Mouse (Mus musculus) MEL (cell line): ENCODE data around the gene Nudt3. TPM values are rescaled to one million over a fixed set of nuclear protein-coding genes. Genes with fewer than 3 reads are reported as not detected.

Experiments
- DNase-seq: peaks from one replicate; pipeline ENCODE4 v3.0.0; 2011; ENCODE audit warnings: low read depth, low spot score
- H3K27ac ChIP-seq: 2 replicates; pipeline ENCODE4 v1.5.1; 2012; ENCODE audit warnings: low read depth, mild to moderate bottlenecking, control low read depth, low read length, moderate library complexity; ENCODE audit not compliant: control insufficient read depth
- H3K27me3 ChIP-seq, 2 experiments: fragments of 150-350 bp in 1 of 2; sonication (generic) in 1 of 2; 2 replicates each; pipeline ENCODE4 v1.6.1; 2012; ENCODE audit warnings: low read length in 2 of 2, mild to moderate bottlenecking in 2 of 2, improper control_type of control experiment in 1 of 2, moderate library complexity in 1 of 2; ENCODE audit not compliant: insufficient read depth in 2 of 2, control insufficient read depth in 1 of 2
- H3K36me3 ChIP-seq, 2 experiments: 2 replicates each; pipeline ENCODE4 v1.6.1; 2012 to 2014; ENCODE audit warnings: low read length in 2 of 2, improper control_type of control experiment in 1 of 2, inconsistent platforms in 1 of 2, mild to moderate bottlenecking in 1 of 2; ENCODE audit not compliant: insufficient read depth in 2 of 2, control insufficient read depth in 1 of 2
- H3K4me1 ChIP-seq, 2 experiments: fragments of 150-350 bp in 1 of 2; sonication (generic) in 1 of 2; 2 replicates each; pipeline ENCODE4 v1.6.1; 2012; ENCODE audit warnings: low read length in 2 of 2, improper control_type of control experiment in 1 of 2, mild to moderate bottlenecking in 1 of 2; ENCODE audit not compliant: insufficient read depth in 2 of 2, control insufficient read depth in 1 of 2
- H3K4me3 ChIP-seq, 2 experiments: fragments of 150-350 bp in 1 of 2; sonication (generic) in 1 of 2; 2 replicates each; pipeline ENCODE4 v1.5.1; 2012; ENCODE audit warnings: low read depth in 2 of 2, low read length in 2 of 2, mild to moderate bottlenecking in 2 of 2, moderate library complexity in 2 of 2, control low read depth in 1 of 2, improper control_type of control experiment in 1 of 2; ENCODE audit not compliant: control insufficient read depth in 1 of 2, insufficient read depth in 1 of 2
- H3K79me2 ChIP-seq: 2 replicates; pipeline ENCODE4 v1.6.1; 2012; ENCODE audit warnings: mild to moderate bottlenecking, low read length, moderate library complexity; ENCODE audit not compliant: control insufficient read depth, poor library complexity, insufficient read depth
- H3K9ac ChIP-seq: 2 replicates; pipeline ENCODE4 v1.6.1; 2012; ENCODE audit warnings: low read depth, mild to moderate bottlenecking, control low read depth, low read length, moderate library complexity; ENCODE audit not compliant: control insufficient read depth, poor library complexity, severe bottlenecking
- H3K9me3 ChIP-seq: fragments of 150-350 bp; sonication (generic); replicated peaks from 2 replicates; pipeline ENCODE4 v1.6.1; 2012; ENCODE audit warnings: mild to moderate bottlenecking, low read length, improper control_type of control experiment, moderate library complexity; ENCODE audit not compliant: insufficient read depth
- ETS1 ChIP-seq: IDR thresholded peaks from 2 replicates; pipeline ENCODE4 v1.6.1; 2012; ENCODE audit warnings: low read depth, mild to moderate bottlenecking, inconsistent platforms, low read length, improper control_type of control experiment, moderate library complexity
- GABPA ChIP-seq: IDR thresholded peaks from 2 replicates; pipeline ENCODE4 v1.6.1; 2012; ENCODE audit warnings: low read depth, mild to moderate bottlenecking, inconsistent platforms, low read length, improper control_type of control experiment, moderate library complexity
- KAT2A ChIP-seq: conservative IDR thresholded peaks from 2 replicates; pipeline ENCODE4 v1.6.1; 2012; ENCODE audit warnings: low read depth, low read length, improper control_type of control experiment, inconsistent platforms
- NRF1 ChIP-seq: IDR thresholded peaks from 2 replicates; pipeline ENCODE4 v1.6.1; 2014; ENCODE audit warnings: low read depth, mild to moderate bottlenecking, inconsistent platforms, low read length, improper control_type of control experiment, moderate library complexity; ENCODE audit not compliant: poor library complexity, insufficient read depth, severe bottlenecking
- RCOR1 ChIP-seq: IDR thresholded peaks from 2 replicates; pipeline ENCODE4 v1.6.1; 2012; ENCODE audit warnings: low read depth, mild to moderate bottlenecking, inconsistent platforms, low read length, improper control_type of control experiment
- SMC3 ChIP-seq: IDR thresholded peaks from 2 replicates; pipeline ENCODE4 v1.6.1; 2011; ENCODE audit warnings: low read depth, low read length, improper control_type of control experiment
- polyA plus RNA-seq, 2 experiments: library from polyadenylated mRNA; stranded (reverse) in 1 of 2; unstranded in 1 of 2; fragments of >175 nt in 1 of 2; fragments of >200 nt in 1 of 2; gene quantifications; 2 replicates each; pipeline versions ENCODE4 v1.2.1 to v1.2.4; 2012; ENCODE audit warnings: low replicate concordance in 2 of 2, low read depth in 1 of 2; ENCODE audit not compliant: insufficient read length in 2 of 2, insufficient read depth in 1 of 2, missing spikeins in 1 of 2
- total RNA-seq: library from RNA; depleted of rRNA; stranded (reverse); fragments of 300-350 nt; gene quantifications from 2 replicates; pipeline ENCODE4 v1.2.3, GENCODE M21; 2012

The Nudt3 gene
- total and polyA plus RNA-seq, 3 experiments, result 96.5 to 258 (median 97.0) TPM

- Histone ChIP-seq H3K4me1 (peaks cover 0 to 26% of the 10 kb centered on the region in 2 experiments; a peak in 2 of 4 replicates), H3K4me3 (no peak overlapping the region), H3K79me2 (no peaks in the 10 kb centered on the region), H3K9me3 (no peaks in the 10 kb centered on the region), H3K9ac (no peak overlapping the region), H3K27ac (no peak overlapping the region), H3K36me3 (peaks cover 0 to 9% of the 10 kb centered on the region in 2 experiments; a peak in 2 of 4 replicates), H3K27me3 (no peaks in the 10 kb centered on the region)
- no peak for TF ChIP-seq SMC3
- 0 out of 2 replicates have a peak, but pooled peaks have one; percentile 33 for TF ChIP-seq RCOR1
- DNase-seq, result no peak
Measured at GRCm38 (mm10) chr17:27656414-27656813, 33.1 kb upstream of the Nudt3 start.

GRCm38 (mm10) chr17:27656011-27656399 lies 32.7 kb upstream of the Nudt3 start:
- Histone ChIP-seq H3K9me3 (no peaks in the 10 kb centered on the region), H3K27ac (no peak overlapping the region), H3K4me3 (no peak overlapping the region), H3K4me1 (peaks cover 0 to 26% of the 10 kb centered on the region in 2 experiments; a peak in 2 of 4 replicates), H3K27me3 (no peaks in the 10 kb centered on the region), H3K79me2 (no peaks in the 10 kb centered on the region), H3K9ac (no peak overlapping the region), H3K36me3 (peaks cover 0 to 9% of the 10 kb centered on the region in 2 experiments; a peak in 2 of 4 replicates)
- TF ChIP-seq GABPA (no peak), ETS1 (peak; percentile 57; the same call in 1 of the 2 replicates)
- peak; percentile 30 for DNase-seq

GRCm38 (mm10) chr17:27655089-27656010 lies 32.1 kb upstream of the Nudt3 start, which contains the start of gene Pacsin1:
TSS of gene Pacsin1 (plus strand) at chr17:27655509.
- no peaks in the 10 kb centered on the region for H3K27me3 ChIP-seq
- H3K27ac ChIP-seq, result no peak within 1 kb of the TSS
- no peak for TF ChIP-seq KAT2A
- TF ChIP-seq NRF1, result 0 out of 2 replicates have a peak, but pooled peaks have one; percentile 20
- no peaks in the 10 kb centered on the region for H3K79me2 ChIP-seq
- peaks cover 0 to 26% of the 10 kb centered on the region in 2 experiments; a peak in 2 of 4 replicates for H3K4me1 ChIP-seq
- DNase-seq, result peak; percentile 50
- H3K36me3 ChIP-seq, result peaks cover 0 to 9% of the 10 kb centered on the region in 2 experiments; a peak in 2 of 4 replicates
- H3K4me3 ChIP-seq, result peak within 1 kb of the TSS in 1 of 2 experiments; percentile 26; a peak in 2 of 4 replicates
- no peak within 1 kb of the TSS; the same call in 1 of the 2 replicates for H3K9ac ChIP-seq
- H3K9me3 ChIP-seq, result no peaks in the 10 kb centered on the region
